Mouse (Mus musculus): Measurements from ENCODE around the gene Ankrd1. TPM values are rescaled to one million over a fixed set of nuclear protein-coding genes. Genes with fewer than 3 reads are reported as not detected.

The Ankrd1 gene
- polyA plus RNA-seq, 1 experiment: 0.18 TPM

DNA sequence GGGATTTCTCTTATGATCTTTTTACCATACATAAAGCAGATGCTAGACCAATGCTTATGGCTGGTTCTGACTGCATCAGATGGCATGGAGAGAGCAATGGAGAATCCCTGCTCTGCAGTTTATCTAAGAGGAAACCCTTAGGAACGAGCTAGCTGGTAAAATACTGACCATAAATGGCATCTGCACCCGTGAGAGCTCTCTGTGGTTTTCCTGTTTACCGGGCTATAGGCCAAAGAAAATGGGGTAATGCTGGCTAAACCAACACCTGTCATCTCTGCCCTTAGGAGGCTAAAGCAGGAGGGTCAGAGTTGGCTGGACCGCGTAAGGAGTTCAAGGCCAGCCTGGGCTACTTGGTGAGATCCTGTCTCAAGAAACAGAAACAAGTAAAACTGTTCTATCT lies 16.0 kb downstream of the Ankrd1 start:
- TF ChIP-seq CTCF (IDR thresholded peaks at IDR 0.05; ENCODE audit: borderline replicate concordance, extremely low read depth, insufficient read depth, insufficient read length) (no peak), POLR2A (IDR thresholded peaks at IDR 0.05; ENCODE audit: borderline replicate concordance, extremely low read depth, insufficient read depth, insufficient read length, poor library complexity, severe bottlenecking) (no peak)
- DNase-seq (ENCODE audit: low read depth): no peak

DNA sequence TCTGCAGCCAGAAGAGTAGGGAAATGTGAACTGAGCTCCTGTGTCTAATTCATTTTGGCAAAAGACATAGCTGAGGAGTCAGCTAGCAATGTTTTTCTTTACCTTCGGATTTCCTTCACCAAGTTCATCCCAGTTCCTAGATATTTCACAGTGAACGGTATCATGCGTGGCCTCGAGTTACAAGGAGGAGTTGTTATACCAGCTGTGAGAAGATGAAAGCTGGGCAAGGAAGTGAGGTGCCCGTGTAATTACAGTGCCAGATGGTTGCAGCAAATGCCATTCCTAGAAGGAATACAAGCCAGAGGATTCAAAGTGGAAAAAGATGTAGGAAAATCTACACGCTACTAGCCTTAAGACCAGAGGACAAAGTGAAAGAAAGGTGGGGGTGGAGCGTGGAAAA lies 21.0 kb downstream of the Ankrd1 start:
- TF ChIP-seq POLR2A (IDR thresholded peaks at IDR 0.05; ENCODE audit: borderline replicate concordance, extremely low read depth, insufficient read depth, insufficient read length, poor library complexity, severe bottlenecking) (no peak), CTCF (IDR thresholded peaks at IDR 0.05; ENCODE audit: borderline replicate concordance, extremely low read depth, insufficient read depth, insufficient read length) (no peak)
- DNase-seq (ENCODE audit: low read depth): no peak

DNA sequence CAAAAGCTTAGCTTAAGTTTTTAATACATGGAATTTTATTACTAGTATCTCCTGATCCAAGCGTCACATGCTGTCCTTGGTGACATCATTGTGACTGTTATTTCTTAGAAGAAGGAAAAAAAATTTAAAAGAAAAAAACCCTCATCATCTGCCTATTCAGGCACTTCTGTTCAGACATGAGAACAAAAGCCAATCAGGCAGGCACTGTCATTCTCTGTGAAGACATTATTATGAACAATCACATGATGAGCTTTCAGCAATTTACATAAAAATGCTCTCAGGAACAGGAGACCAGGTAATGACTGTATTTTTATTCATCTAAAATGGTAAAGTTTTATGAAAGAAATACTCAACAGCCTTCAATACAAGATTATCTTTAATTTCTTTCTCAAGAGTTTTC lies 21.6 kb downstream of the Ankrd1 start:
- peak; percentile 18 for DNase-seq (ENCODE audit: low read depth)
- TF ChIP-seq CTCF (IDR thresholded peaks at IDR 0.05; ENCODE audit: borderline replicate concordance, extremely low read depth, insufficient read depth, insufficient read length): no peak
- TF ChIP-seq POLR2A (IDR thresholded peaks at IDR 0.05; ENCODE audit: borderline replicate concordance, extremely low read depth, insufficient read depth, insufficient read length, poor library complexity, severe bottlenecking): no peak

DNA sequence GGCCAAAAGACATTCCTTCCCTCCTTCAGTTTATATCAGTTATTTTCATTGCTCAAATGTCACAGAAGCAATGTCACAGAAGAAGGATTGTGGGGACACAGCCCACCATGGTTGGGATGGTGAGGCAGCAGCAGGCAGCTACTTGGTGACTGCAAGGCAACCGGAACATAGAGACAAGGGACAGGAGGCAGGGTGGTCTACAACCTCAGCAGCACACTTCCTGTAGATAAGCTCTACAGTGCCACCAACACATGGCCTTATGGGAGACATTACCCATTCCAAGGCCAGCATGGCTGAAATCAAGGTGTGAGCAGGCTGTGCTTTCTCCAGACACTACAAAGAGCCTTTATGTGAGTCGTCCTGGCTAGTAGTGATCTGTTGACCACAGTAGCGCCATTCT lies 22.7 kb downstream of the Ankrd1 start:
- no peak for DNase-seq (ENCODE audit: low read depth)
- no peak for TF ChIP-seq CTCF (IDR thresholded peaks at IDR 0.05; ENCODE audit: borderline replicate concordance, extremely low read depth, insufficient read depth, insufficient read length)
- TF ChIP-seq POLR2A (IDR thresholded peaks at IDR 0.05; ENCODE audit: borderline replicate concordance, extremely low read depth, insufficient read depth, insufficient read length, poor library complexity, severe bottlenecking): no peak

DNA sequence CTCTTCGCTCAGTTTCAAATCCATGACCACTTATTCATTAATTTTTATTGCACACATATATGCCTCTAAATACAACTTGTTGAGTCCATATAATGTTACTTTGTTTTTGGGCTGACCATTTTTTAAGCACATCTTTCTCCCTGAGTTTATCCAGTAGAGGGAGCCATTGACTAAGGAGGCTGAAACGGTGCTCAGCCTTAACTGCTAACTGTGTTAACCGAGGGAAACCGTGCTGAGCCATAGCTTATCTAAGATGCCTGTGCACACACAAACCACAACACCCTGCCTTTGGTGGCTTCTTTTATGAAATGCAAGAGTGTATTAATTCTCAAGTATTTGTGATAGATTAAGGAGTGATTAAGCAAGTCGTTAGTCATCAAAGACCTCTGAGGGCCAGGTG lies 29.1 kb downstream of the Ankrd1 start:
- TF ChIP-seq POLR2A (IDR thresholded peaks at IDR 0.05; ENCODE audit: borderline replicate concordance, extremely low read depth, insufficient read depth, insufficient read length, poor library complexity, severe bottlenecking): no peak
- TF ChIP-seq CTCF (IDR thresholded peaks at IDR 0.05; ENCODE audit: borderline replicate concordance, extremely low read depth, insufficient read depth, insufficient read length): peak; percentile 50; the same call in 1 of the 2 replicates
- DNase-seq (ENCODE audit: low read depth): peak; percentile 63

DNA sequence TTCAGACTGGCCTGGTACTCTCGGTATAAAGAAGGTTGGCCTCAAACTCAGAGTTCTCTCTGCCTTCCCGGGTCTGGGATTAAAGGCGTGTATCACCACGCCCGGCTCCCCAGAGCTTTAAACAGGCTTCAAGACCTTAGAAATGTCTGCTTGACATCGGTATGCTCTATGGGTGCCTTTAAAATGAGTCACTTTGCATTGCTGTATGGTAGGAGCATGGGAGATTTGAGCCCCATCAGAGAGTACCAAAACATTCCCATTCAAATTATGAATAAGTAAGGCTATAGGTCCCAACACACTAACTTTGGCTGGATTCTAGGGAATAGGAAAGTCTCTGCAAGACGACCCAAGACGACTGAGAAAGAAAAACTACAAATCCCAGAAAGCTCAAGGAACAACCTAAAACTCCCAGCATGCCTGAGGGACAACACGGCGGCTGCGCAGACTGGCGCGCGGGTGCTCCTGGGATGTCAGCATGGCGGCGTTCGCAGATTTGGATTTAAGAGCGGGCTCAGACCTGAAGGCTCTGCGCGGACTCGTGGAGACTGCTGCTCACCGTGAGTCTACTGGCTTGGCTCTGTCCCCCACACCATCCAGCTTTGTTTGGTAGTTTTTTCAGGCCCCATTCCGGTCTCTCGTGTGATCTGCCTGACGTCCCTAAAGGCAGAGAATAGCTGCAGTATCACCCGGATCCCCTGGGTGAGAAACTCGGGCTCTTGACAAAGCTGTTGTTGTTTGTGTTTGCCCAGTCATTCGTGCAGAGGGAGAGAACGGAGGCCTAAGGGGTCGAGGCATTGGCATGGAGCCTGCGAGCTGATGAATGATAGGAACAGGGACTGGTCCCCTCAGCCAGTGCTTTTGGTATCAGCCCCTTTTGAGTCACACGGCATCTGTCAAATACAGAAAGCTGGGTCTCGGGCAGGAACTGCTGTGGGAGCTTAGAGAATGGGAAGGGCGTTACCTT lies 36.4 kb downstream of the Ankrd1 start, which contains the start of gene Rpp30:
Gene Rpp30 (plus strand): TSS at position 455 of the 964 bp plus-strand sequence.
- peak; percentile 53; the same call in 1 of the 2 replicates for TF ChIP-seq POLR2A (IDR thresholded peaks at IDR 0.05; ENCODE audit: borderline replicate concordance, extremely low read depth, insufficient read depth, insufficient read length, poor library complexity, severe bottlenecking)
- TF ChIP-seq CTCF (IDR thresholded peaks at IDR 0.05; ENCODE audit: borderline replicate concordance, extremely low read depth, insufficient read depth, insufficient read length): no peak
- peak; percentile 98 for DNase-seq (ENCODE audit: low read depth)

DNA sequence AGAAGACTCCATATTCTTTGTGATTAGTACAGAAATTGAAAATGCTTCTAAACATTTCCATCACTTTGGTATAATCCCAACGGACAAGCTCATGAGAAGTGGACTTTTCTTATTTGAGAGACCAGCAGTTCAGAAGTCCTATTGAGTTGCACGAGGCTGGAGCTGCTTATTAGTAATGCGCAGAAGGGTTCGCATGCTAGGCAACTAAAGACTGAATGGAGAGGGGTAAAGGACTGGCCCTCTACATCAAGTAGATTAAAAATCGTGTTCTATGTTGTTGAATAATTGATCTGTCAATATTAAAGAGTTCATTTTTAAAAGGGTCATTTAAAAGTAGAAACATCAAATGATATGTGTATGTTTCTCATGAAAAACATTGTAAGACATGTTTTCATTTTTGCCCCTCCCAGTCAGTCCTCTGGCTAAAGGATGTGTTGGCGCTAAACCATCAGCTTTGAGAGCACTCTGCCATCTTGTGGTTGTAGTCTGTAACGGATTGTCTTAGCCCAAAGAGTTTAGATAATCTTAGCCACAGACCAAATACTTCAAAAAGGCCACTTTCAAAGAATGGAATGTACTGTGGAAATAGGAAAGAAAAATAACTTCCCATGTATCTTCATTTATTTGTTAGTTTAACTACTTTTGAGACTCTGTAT lies 37.2 kb downstream of the Ankrd1 start:
- TF ChIP-seq CTCF (IDR thresholded peaks at IDR 0.05; ENCODE audit: borderline replicate concordance, extremely low read depth, insufficient read depth, insufficient read length) (peak; percentile 73; the same call in 1 of the 2 replicates), POLR2A (IDR thresholded peaks at IDR 0.05; ENCODE audit: borderline replicate concordance, extremely low read depth, insufficient read depth, insufficient read length, poor library complexity, severe bottlenecking) (no peak)
- peak; percentile 90 for DNase-seq (ENCODE audit: low read depth)

DNA sequence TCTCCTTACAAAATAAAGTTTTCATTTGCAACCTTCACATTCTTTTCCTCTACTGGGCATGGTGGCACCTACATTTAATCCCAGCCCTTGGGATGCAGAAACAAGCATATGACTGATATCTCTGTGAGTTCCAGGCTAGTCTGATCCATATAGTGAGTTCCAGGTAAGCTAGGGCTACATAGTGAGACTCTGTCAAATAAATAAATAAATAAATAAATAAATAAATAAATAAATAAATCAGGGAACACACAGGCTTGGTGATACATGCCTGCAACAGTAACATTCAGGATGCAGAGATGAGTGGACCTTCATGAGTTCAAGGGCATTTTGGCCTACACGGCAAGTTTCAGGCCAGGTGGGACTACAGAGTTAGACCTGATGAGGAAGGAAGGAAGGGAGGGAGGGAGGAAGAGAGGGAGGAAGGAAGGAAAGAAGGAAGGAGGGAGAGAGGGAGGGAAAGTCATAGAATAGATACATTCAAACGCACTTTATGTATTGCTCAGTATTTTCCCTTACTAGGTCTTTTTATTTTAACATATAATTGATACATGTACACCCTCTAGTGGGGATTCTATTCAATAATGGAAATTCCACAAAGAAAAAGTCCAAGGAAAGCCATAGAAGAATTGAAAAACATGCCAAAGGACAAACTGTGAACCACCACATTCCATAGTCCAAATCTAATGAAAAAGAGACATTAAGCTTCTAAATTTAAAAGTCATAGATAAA lies 56.9 kb downstream of the Ankrd1 start:
- DNase-seq (ENCODE audit: low read depth): peak; percentile 29
- TF ChIP-seq CTCF (IDR thresholded peaks at IDR 0.05; ENCODE audit: borderline replicate concordance, extremely low read depth, insufficient read depth, insufficient read length) (no peak), POLR2A (IDR thresholded peaks at IDR 0.05; ENCODE audit: borderline replicate concordance, extremely low read depth, insufficient read depth, insufficient read length, poor library complexity, severe bottlenecking) (no peak)

Other genes starting within 250 kb of the Ankrd1 start
- gene Htr7, start 62.6 kb downstream of the Ankrd1 start, polyA plus RNA-seq (2012; rRNA removed): 4.0 and 6.4 TPM in 2 replicates
- gene Rpp30, start 36.4 kb downstream of the Ankrd1 start, polyA plus RNA-seq (2012; rRNA removed): 29.1 and 34.6 TPM in 2 replicates
- gene Pcgf5, start 228.2 kb upstream of the Ankrd1 start, polyA plus RNA-seq (2012; rRNA removed): 5.4 and 6.0 TPM in 2 replicates

Data from brain, embryonic 14.5 days (tissue).